Mouse (Mus musculus) spleen, postnatal 10 days (tissue): ENCODE measurements around the gene Spi1.

ENCODE experiments used
- DNase-seq, 2 experiments: peaks; one replicate each; pipeline ENCODE4 v3.0.0; 2021 to 2022; ENCODE audit warnings: low spot score in 2 of 2

Gene Spi1

DNA sequence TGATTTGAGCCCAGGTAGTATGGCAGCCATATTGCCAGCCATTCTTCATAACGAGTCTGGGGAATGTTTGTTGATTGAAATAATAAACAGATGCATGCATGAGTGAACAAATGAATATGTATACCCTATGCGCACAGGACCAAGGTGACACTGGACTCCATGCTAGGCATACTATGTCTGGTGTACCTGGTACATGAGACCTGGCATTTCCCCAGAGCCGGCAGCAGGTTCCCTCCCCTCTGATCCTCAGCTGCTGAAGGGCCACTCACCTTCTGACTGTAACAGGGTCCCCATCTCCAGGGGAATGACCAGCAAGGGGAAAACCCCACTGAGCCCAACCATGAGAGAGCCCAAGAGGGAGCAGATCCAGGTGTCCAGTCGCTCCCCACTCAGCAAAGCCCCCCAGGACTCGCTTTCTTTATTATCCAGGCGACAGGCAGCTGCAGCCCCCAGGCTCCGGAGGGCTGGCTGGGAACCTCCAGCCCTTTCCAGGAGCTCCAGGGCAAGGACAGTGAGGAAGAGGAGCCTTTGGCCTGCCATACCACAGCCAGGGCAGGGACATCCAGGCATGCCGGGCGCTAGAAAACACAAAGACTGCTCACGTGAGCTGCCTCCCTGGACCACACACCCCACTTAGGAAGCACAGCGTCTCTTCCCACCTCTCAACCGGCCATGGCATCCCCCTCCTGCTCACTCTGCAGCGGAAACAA is 13.9 kb upstream of the Spi1 start:
- DNase-seq: no peak

GRCm38 (mm10) chr2:91068872-91069165 is 13.4 kb upstream of the Spi1 start:
- no peak for DNase-seq

DNA sequence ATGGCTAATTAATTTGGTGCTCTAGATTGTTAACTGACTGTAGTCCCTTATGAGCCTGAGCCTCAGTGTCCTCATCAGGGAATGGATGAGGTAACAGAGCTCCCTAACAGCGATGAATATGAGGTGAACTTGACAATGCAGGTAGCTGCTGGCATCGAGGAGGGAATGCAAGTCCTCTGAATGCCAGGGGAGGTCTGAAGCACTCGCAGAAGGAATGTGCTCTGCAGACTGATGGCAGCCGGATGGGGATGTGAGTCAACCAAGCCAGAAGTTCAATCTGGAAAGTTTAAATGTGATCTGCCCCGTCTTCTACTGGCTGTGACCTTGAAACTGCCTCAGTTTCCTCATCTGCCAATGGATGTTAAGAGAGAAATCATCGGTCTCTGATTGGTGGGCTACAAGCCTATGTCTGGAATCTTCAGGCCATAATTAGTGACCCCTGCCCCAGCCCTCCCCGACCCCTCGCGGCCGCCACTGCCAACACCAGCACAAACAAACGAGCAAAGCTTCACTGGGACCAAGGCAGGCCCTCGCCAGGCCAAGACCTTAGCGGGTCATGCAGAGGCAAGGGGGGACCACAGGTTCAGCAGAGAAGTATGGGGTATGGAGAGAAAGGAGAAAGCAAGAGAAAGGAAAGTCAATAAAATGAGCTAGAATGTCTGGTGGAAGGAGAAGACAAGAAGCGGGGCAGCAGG is 12.7 kb upstream of the Spi1 start:
- DNase-seq: peak in 1 of 2 experiments; percentile 25

DNA sequence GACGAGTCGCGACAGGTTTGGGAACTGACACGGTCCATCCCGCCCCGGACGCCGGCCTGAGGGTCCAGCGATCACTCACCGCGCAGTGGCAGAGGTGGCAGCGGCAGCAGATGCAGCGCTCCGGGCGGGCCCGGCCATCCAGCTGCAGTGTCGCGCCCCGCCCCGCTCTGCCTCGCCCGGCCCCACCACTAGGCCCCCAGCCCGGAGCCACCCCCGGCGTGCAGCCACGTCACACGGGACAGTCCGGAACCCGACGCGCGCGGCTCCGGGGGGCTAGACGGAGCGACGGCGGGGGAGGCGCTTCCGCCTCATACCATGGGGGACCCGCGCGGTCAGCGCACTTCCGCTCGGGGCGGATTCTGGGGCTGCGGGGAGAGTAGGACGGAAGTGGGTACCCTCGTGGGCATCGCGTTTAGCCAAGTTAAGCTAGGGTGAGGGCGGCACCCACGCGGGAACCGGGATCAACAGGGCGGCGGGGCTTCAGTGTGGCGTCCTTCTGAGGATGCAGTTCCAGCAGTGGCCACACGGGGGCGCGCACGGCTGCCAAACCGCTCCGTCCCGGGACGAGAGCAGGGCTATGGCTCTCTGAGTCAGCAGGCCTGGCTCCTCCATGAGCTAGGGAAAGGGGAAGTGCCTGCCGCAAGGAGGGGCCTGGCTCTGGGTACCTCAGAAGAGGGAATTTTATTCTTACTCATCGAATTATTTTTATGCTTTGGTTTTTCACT is 12.0 kb upstream of the Spi1 start, which contains the start of gene Slc39a13:
TSS of gene Slc39a13 (minus strand) at position 342 of the 725 bp plus-strand sequence.
- peak; percentile 94 to 97 for DNase-seq

GRCm38 (mm10) chr2:91071059-91071458 is 11.1 kb upstream of the Spi1 start:
- no peak for DNase-seq

DNA sequence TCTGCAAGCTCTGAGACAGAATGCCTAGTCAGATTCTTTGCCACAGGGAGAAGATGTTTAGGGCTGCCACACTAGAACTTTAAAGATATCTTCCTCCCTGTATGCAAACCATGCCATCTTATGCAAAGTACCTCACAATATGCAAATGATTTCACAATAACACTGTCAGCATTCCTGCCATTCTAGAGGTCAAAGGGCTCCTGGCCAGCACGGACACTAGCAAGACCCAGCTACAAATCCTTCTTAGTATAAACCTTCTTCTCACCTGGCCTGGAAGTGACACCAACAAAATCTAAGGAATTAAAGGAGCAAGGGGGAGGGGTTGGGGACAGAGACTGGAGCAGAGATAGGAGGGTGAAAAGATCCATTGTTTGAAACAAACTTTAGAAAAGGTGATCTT is 10.1 kb upstream of the Spi1 start:
- DNase-seq: no peak

DNA sequence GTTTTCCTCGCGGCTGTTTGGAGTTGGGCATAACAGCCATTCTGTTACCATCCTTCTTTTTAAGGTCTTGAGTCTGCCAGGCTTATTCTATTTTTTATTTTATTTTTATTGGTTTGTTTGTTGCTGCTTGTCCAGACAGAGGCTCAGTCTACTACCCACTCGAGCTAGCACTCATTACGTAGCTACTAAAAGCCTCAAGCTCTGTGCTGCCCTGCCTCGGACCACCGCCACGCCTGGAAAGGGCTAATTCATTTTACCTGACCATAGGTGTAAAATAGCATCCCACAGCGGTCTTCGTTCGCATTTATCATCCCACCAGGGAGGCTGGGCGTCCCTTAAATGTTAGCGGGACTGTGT is 4.3 kb upstream of the Spi1 start:
- DNase-seq: no peak

GRCm38 (mm10) chr2:91078314-91079025 is 3.7 kb upstream of the Spi1 start:
- peak in 1 of 2 experiments; percentile 55 for DNase-seq

GRCm38 (mm10) chr2:91079026-91079384 is 3.2 kb upstream of the Spi1 start:
- DNase-seq: no peak

DNA sequence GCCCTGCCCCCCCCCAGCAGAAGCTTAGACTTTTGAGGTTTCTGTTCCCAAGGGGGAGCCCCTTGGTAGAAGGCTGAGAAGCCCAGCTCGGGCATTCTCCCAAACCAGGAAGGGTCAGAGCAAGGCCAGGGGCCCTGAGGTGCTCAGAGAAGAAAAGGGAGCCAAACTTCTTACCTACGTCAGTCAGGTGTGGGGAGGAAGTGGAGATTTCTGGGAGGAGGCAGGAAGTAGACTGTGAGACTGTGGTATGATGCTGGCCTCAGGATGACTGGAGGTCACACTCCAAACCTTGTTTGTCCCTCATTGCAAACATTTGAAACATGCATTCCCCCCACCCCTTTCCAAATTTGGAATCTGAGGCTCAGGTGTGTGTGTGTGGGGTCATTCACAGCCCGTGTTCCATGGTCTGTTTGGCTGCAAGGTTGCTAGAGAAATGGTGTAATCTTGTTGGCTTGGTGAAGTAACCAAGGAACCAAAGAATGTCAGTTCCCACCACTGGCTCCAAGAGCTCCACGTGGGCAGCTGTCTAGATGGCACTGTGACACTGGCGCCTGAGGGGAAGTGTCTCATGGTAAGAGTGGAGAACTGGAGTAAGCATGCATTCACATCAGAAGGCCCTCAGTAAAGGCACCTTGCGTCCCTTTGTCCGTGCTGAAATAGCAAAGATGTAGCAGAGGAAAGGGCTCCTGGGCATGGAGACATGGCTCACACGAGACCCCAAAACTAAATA is 1.2 kb upstream of the Spi1 start:
- no peak for DNase-seq

DNA sequence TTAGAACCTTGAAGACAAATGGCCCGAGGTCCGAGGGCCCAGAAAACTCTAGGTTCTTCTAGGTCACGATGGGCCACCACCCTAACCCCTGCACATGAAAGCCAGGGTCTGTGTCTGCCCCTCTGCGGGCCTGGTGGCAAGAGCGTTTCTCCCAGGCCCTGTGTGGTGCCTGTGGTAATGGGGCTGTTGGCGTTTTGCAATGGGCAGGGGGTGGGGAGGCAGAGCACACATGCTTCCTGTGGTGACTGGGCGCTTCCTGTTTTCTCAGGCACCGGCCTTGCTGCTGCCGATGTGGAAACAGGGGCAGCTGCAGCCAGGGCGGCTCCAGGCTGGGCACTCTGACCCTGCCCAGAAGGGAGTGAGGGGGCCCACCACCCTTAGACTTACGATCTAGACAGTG is 654 bp downstream of the Spi1 start:
- DNase-seq: peak in 1 of 2 experiments; percentile 82

DNA sequence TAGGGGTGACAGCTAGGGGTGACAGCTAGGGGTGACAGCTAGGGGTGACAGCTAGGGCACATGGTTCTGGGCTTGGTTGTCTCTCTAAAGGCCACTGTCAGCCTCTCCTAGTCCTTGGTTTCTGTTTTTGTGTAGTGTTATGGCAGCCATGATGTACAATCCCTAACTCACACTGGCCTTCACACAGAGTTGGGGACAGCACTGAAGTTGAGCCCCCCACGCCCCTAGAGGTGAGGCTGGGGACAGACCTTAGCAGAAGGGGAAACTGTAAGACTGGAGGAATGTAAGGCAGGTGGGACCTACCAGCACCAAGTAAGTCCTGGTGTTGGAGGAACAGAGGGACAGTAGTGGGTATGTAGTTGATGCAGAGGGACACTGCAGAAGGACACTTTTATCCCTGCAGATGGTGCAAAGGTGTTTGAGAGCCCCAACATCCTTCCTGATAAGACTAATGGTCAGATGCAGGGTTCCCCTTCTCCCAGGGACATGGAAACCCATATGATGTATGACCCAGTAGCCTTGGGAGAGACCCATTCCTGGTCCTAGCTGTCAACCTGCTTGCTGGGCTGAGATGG is 1.3 kb downstream of the Spi1 start:
- no peak for DNase-seq

DNA sequence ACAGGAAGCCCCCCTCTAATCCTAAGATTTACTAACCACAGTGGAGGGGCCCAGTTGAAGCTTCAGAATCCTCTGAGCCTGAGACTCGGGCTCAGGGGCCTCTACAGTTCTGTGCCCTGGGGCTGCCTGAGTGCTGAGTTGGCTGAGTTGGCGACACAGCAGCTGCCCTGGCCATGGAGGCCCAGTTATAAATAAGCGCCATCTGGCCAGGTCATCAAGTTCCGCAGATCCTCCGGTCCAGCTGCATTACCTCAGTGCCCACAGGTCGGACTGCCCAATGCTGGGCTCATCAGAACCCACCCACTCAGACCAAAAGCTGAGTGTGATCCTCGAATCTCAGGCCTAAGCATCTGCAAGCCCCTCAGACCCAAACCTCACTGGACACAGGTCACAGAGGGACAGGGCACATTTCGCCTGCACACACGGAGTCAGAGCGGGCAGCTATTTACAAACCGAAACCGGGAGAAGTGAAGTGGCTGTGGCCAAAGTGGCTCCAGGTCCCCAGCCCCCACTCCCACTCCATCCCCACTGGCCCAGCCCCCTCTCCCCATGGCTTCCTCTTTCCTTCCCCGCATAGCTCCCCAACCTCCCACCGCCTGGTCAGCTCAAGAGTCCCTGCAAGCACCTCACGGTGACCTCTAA is 2.1 kb downstream of the Spi1 start:
- no peak for DNase-seq

- DNase-seq: no peak
Measured at GRCm38 (mm10) chr2:91085494-91086391, 3.6 kb downstream of the Spi1 start.

- no peak for DNase-seq
Measured at GRCm38 (mm10) chr2:91086392-91087237, 4.4 kb downstream of the Spi1 start.

GRCm38 (mm10) chr2:91087453-91087852 is 5.3 kb downstream of the Spi1 start:
- DNase-seq: no peak

DNA sequence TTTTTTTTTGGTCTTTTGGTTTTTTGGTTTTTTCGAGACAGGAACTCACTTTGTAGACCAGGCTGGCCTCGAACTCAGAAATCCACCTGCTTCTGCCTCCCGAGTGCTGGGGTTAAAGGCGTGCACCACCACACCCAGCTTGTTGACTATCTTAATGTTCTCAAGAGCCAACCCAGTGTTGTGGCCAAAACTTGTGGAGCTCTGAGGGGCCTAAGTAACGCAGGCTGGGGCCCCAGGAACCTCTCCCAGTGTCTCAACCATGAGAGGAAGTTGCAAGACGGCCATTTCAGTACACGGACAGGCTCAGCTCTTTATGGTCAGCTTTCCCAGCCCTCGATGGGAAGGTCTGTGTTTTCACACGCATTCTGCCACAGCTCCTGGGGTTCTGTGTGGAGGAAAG is 6.8 kb downstream of the Spi1 start:
- no peak for DNase-seq

DNA sequence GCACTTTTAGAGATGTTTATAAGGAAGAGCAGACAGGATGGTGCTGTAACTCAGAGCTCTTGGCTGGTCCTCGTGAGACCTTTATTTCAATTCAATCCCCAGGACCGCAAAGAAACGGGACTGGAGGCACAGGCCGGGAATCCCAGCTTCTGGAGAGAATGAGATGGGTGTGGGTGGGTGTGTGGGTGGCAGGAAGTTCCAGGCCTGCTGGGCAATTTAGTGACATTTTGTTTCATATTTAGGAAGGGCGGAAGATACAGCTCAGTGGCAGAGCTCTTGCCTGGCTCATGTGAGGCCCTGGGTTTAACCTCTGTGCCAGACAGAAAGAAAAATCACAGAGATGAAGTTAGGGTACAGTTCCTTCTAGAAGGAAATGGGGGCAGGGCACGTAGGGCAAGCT is 8.0 kb downstream of the Spi1 start:
- no peak for DNase-seq

- DNase-seq: no peak
Measured at GRCm38 (mm10) chr2:91090827-91091226, 8.6 kb downstream of the Spi1 start.
